In the genomic region with DNA sequence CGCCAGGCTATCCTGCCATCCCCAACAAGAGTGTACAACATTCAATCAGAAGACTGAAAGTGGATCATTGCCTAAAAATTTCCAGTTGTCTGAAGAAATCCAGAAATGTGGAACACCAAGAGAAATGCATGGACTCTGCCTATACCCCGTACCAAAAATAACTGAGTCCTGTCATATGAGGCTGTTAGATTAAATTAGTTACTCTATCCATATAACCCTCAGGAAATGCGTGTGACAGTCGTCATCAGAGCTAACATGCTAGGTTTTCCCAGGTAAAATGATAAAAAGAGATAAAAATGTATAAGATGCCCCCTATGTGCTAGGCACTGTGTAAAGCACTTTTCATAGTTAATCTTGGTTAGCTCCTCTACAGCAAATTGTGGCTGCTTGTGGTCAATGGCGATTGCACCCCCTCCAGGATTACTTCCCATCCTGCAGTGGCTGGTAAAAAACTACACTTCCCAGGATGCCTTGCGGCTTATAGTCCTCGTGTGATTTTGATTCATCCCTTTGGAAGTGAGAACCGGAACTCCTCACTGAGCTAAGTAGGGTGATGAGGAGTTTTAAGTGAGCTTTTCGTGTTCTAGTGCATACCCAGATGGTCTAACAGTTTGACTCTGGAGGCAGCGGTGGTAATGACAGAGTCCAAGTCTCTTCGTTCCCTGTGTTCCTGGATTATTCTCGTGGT, we compare ENCODE assay signal across 8 mouse cellular contexts. TPM values are rescaled to one million over a fixed set of nuclear protein-coding genes. Genes with fewer than 3 reads are reported as not detected.
DNase-seq lines count a peak whose midpoint lies in the region; ATAC-seq lines count a peak whose summit lies in the region.

A gene (plus strand): TSS at position 519 of the 688 bp plus-strand sequence.

- peak within 1 kb of the TSS; percentile 48 for H3K4me3 ChIP-seq in hindbrain, embryonic 15.5 days

- peak within 1 kb of the TSS; percentile 37 for H3K9ac ChIP-seq in hindbrain, embryonic 15.5 days

- peak; percentile 25 to 47 for DNase-seq in adrenal gland, adult 18-20 months (ENCODE audit: low spot score in 2 of 2)
- peak; percentile 71 to 81 for DNase-seq in cerebellum, postnatal 36 days
- DNase-seq in frontal cortex, postnatal 25 days (ENCODE audit: low spot score in 2 of 2): peak; percentile 56 to 73
- DNase-seq in left cerebral cortex, adult 11 months (ENCODE audit: low spot score): peak; percentile 79
- peak; percentile 51 for DNase-seq in lung, postnatal 14 days
- peak; percentile 94 for DNase-seq in retina, postnatal 1 day

- H3K36me3 ChIP-seq in hindbrain, embryonic 15.5 days: no peaks in the 10 kb centered on the region

- ATAC-seq in hindbrain, embryonic 15.5 days (ENCODE audit: low FRiP score, low read depth): peak; percentile 72; the same call in 1 of the 2 replicates
- ATAC-seq in megakaryocyte progenitor cell, adult 5-6 weeks (replicated peaks; ENCODE audit: poor library complexity): no peak

- no peaks in the 10 kb centered on the region for H3K27me3 ChIP-seq in hindbrain, embryonic 15.5 days

- peak within 1 kb of the TSS; percentile 66 for H3K4me2 ChIP-seq in hindbrain, embryonic 15.5 days

- H3K27ac ChIP-seq in hindbrain, embryonic 15.5 days (replicated peaks): no peak within 1 kb of the TSS

- peaks cover 11% of the 10 kb centered on the region for H3K4me1 ChIP-seq in hindbrain, embryonic 15.5 days (replicated peaks)

- 31% methylated on average over 12 of the region's 12 CpGs for WGBS in hindbrain, embryonic 15.5 days

- H3K9me3 ChIP-seq in hindbrain, embryonic 15.5 days: no peaks in the 10 kb centered on the region

RNA-seq across cellular contexts. Expression of the gene that starts here (rescaled TPM):
- 1 to 10 TPM; 1.7 to 2.6 TPM for total RNA-seq in adrenal gland, adult 18-20 months (2021)
- 8.4 and 8.7 TPM in 2 replicates for polyA plus RNA-seq in hindbrain, embryonic 15.5 days (2015; fragmentation: Nextera tagmentation; extraction: Ambion mirVana)
- 2.8 and 4.5 TPM in 2 replicates for total RNA-seq in megakaryocyte progenitor cell, adult 5-6 weeks (2015)
- 1.5 and 1.7 TPM in 2 replicates for total RNA-seq in megakaryocyte progenitor cell, adult 5-6 weeks (2017)

Comparison
In these comparisons a context has a peak if more than half of its experiments do, and no peak if none do; other contexts are left out.
1. DNase-seq: peak in every context shown above with its lines; median percentile 94 in retina, postnatal 1 day; 79 in left cerebral cortex, adult 11 months; 76 in cerebellum, postnatal 36 days; 64 in frontal cortex, postnatal 25 days; 51 in lung, postnatal 14 days; 36 in adrenal gland, adult 18-20 months.